Mouse (Mus musculus) gastrocnemius, postnatal 25 days (tissue): ENCODE results near the gene Arl5a. TPM values are rescaled to one million over a fixed set of nuclear protein-coding genes. Genes with fewer than 3 reads are reported as not detected.

Source experiments
- DNase-seq: peaks from one replicate; pipeline ENCODE4 v3.0.0; 2022
- total RNA-seq, 2 experiments: library from RNA; stranded (reverse); gene quantifications; 1 replicate in 1 of 2; 2 replicates in 1 of 2; pipeline ENCODE4 v1.2.3; 2021

Arl5a gene
- total RNA-seq, 2 experiments from 2014 or later, result 30.7 to 31.8 TPM

DNA sequence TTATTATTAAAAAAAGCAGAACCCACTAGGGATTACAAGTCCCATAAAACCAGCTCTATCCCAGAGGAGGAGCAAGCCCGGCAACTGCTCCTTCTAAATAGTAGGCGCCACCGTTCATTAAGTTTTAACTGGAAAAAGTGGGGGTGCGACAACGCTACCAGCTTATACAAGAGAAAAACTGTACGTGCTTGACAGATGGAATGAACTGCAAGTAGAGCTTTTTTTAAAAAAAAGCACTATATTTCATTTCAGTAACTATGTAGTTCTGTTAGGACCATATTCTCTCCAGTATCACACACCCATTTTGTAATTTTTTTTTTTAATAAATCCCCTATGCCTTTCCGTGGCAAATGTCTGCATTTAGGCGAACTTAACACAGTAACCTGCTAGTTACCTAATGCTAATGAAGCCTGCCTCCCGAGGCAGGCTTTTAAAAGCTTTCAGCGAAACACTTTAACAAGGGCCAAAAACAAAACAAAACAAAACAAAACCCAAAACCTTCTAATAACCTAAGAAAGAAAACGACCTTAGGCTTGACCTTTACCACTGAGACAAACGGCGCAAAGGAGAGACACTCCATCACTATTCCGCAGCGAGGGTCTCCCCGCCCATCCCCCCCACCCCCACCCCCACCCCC, 972 bp downstream of the Arl5a start:
- DNase-seq, result no peak

- no peak for DNase-seq
Observed at GRCm38 (mm10) chr2:52422871-52423610, 1.7 kb downstream of the Arl5a start.

- no peak for DNase-seq
Observed at GRCm38 (mm10) chr2:52421197-52421596, 3.5 kb downstream of the Arl5a start.

- no peak for DNase-seq
Observed at GRCm38 (mm10) chr2:52420001-52420710, 4.5 kb downstream of the Arl5a start.

DNA sequence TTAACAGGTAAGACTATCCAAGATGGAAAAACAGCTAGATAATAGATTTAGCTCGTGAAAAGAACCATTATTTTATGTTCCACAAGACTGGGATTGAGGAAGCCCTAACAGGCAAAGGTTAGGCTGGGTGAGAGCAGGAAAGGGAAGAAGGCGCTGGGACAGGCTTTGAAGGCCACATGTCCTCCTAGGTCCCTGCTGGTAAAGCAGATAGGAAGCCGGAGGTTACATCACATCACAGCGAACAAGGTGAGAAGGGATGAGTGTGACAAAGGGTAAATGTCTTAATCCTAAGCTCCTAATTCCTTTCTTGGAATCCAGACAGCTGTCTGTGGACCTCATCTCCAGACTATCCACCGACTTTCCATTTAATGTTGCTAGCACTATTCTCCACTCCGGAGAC, 5.4 kb downstream of the Arl5a start:
- DNase-seq, result no peak

- no peak for DNase-seq
Observed at GRCm38 (mm10) chr2:52412524-52413037, 12.1 kb downstream of the Arl5a start.

DNA sequence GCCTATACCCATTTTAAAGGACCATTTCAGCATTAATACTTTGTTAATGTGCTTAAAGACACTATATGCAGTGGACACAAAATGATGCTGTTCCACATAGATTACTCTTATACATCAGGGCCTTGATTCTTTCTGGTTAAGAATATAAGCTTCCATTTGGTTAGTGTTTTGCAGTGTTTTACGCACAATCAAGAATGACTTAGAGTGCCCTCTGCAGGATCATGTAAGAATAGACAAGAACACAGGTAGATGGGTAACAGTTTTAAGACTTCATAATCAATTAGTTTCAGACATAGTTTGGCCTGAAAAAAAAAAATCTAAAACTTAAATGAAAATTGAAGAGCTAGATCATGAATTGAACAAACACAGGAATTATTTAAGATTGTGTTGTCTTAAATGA, 18.2 kb downstream of the Arl5a start:
- no peak for DNase-seq

DNA sequence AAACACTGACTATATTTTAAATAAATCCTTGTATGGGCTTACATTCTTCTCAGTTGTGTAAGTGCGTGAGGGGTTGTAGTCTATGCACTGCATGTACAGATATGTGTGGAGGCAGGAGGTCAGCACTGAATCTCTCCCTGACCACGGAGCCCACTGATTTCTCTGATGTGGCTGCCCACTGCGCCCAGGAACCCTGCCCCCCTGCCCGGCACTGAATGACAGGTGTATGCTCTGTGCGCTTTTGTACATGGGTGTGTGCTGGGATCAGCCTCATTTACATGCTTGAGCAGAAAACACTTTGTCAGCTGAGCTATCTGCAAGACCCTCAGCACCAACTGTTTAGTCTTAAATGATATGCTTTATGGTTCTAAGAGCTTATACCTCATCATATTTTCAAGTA, 19.5 kb downstream of the Arl5a start:
- DNase-seq, result no peak

DNA sequence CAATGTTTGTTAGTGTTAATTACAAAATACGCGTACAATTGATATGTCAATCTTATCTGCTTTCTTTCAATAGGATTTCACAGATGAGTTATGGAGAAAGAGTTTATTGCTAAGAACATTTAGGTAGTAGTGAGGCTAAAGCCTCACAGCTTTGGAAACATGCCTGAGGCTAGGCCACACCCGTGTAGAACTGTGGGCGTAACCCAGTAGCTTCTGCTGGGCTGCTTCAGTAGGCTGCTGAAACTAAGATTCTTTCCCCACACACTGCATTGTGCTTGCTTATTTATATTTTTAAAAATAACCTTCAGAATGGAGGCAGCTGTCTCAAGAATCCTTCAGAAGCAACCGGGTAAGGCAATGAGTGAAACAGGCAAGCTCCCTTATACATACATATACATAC, 30.2 kb downstream of the Arl5a start:
- DNase-seq, result no peak

- peak; percentile 42 for DNase-seq
Observed at GRCm38 (mm10) chr2:52390415-52390975, 34.2 kb downstream of the Arl5a start.

- DNase-seq, result no peak
Observed at GRCm38 (mm10) chr2:52389975-52390374, 34.7 kb downstream of the Arl5a start.

GRCm38 (mm10) chr2:52386451-52386850, 38.2 kb downstream of the Arl5a start:
- DNase-seq, result no peak

DNA sequence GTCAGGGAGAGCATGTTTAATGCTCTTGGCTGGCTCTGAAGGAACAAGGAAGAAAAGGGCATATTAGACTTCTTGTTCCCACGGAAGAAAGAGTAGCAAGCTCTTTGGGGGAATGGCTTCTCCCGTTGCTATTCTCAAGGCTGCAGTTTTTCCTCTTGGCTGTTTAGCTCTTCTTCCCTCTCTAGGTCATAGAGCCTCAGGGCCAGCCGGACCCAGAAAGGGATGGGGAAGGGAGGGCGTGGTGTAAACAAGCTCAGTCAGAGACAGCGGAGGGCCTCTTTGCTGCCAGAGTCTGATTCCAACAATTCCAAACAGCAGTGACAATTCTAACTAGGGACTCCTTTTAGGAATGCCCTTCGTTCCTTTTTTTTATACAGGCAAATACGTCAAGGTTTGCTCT, 38.7 kb downstream of the Arl5a start:
- DNase-seq, result peak; percentile 36

- no peak for DNase-seq
Observed at GRCm38 (mm10) chr2:52378848-52379261, 45.8 kb downstream of the Arl5a start.

- DNase-seq, result no peak
Observed at GRCm38 (mm10) chr2:52378448-52378804, 46.3 kb downstream of the Arl5a start, which contains the start of gene Neb. TSS of gene Neb (minus strand) at chr2:52378474.

GRCm38 (mm10) chr2:52377706-52378447, 46.8 kb downstream of the Arl5a start:
- DNase-seq, result no peak

DNA sequence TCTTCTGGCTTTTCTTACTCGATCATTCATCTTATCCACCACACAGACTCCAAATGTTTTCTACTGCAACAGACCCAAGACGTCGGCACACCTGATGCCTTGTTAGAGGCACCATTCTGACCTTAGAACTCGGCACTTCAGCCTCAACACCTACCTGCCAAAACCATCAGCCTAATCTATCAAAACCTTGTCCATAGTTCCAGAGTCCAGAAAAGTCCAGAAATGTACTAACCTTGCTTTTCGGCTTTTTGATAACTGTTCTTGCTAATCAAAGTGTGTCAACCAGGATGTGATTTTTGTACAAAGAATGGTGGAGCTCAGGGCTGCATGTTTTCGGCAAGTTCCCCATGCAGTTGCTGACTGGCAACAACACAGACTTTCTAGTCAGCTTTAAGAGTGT, 50.0 kb downstream of the Arl5a start:
- DNase-seq, result no peak

GRCm38 (mm10) chr2:52372480-52372879, 52.2 kb downstream of the Arl5a start:
- DNase-seq, result no peak

DNA sequence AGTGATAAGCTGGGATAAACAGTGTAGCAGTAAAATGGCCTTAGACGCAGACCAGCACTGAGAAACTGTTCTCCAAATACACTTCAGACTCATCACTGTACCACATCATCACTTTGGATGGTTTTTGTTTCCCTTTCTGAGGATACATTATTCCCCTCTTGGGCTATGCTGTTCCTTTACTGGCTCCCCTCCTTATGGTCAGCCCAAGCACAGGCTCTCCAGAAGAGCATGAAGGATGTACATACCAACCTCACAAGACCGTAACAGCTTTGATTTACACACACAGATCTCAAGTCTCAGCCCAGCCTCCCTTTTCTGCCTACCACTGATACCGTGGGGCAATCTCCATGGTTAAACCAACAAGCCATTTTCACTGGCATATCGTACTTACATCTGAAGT, 52.6 kb downstream of the Arl5a start:
- no peak for DNase-seq

DNA sequence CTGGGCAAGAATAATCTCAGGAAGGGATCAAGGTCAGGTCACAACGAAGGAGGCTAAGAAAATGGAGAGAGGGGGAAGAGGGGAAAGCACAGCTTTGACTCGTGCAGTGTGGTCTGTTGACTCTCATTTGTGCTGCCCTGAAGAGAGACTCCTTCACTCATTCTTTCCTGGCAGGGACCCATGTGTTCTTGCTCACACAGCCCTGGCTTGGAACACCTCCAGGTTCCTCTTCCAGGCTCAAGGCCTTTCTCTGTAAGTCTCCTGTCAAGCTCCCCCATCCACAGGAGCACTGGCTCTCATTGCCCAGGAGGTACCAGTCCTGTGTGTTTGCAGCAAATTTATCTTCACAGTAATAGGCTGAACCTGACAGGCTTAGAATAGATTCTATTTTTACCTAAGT, 53.6 kb downstream of the Arl5a start:
- peak; percentile 39 for DNase-seq

GRCm38 (mm10) chr2:52369622-52370021, 55.1 kb downstream of the Arl5a start:
- DNase-seq, result no peak

- no peak for DNase-seq
Observed at GRCm38 (mm10) chr2:52367665-52368064, 57.0 kb downstream of the Arl5a start.
